Mouse (Mus musculus) forebrain, embryonic 10.5 days (tissue): ENCODE results near the gene Olfr1104. TPM values are rescaled to one million over a fixed set of nuclear protein-coding genes. Genes with fewer than 3 reads are reported as not detected.

Source experiments
- DNase-seq: peaks from one replicate; pipeline ENCODE4 v3.0.0-alpha.2; 2017; ENCODE audit warnings: low spot score; ENCODE audit errors: extremely low spot score
- H3K27ac ChIP-seq: fragments of 300-500 bp; sonication (generic); 2 replicates; pipeline ENCODE4 v1.5.1; 2016; ENCODE audit warnings: mild to moderate bottlenecking
- H3K27me3 ChIP-seq: fragments of 300-500 bp; sonication (generic); 2 replicates; pipeline ENCODE4 v1.6.1; 2016; ENCODE audit warnings: mild to moderate bottlenecking; ENCODE audit not compliant: poor library complexity, severe bottlenecking
- H3K36me3 ChIP-seq: fragments of 300-500 bp; sonication (generic); replicated peaks from 2 replicates; pipeline ENCODE4 v1.6.1; 2016; ENCODE audit warnings: mild to moderate bottlenecking, moderate library complexity
- H3K4me1 ChIP-seq: fragments of 300-500 bp; sonication (generic); 2 replicates; pipeline ENCODE4 v1.6.1; 2016
- H3K4me3 ChIP-seq: fragments of 300-500 bp; sonication (generic); 2 replicates; pipeline ENCODE4 v1.5.1; 2016; ENCODE audit warnings: mild to moderate bottlenecking, moderate library complexity
- H3K9me3 ChIP-seq: fragments of 300-500 bp; sonication (generic); 2 replicates; pipeline ENCODE4 v1.6.1; 2016; ENCODE audit warnings: mild to moderate bottlenecking, moderate library complexity
- WGBS: fragments of 180-500 bp; shearing (Covaris S2); methylation state at CpG from one replicate; pipeline ENCODE4 v1.1.7; 2016; 5-methylcytosine and 5-hydroxymethylcytosine counted together
- polyA plus RNA-seq: library from polyadenylated mRNA; unstranded; fragments of >200 nt; fragmentation: Nextera tagmentation; extraction: Ambion mirVana; gene quantifications from 2 replicates; pipeline ENCODE4 v1.2.1, GENCODE M21; 2016

Gene Olfr1104
- polyA plus RNA-seq, result not detected in 2 replicates

GRCm38 (mm10) chr2:87026980-87027379 lies at the start of gene Olfr1104:
TSS of gene Olfr1104 (minus strand) at chr2:87027080.
- Histone ChIP-seq H3K9me3 (no peaks in the 10 kb centered on the region), H3K4me1 (no peaks in the 10 kb centered on the region), H3K36me3 (no peaks in the 10 kb centered on the region), H3K27me3 (no peaks in the 10 kb centered on the region), H3K4me3 (no peak within 1 kb of the TSS), H3K27ac (no peak within 1 kb of the TSS)
- no peak for DNase-seq
- WGBS, result 89% methylated on average over 1 of the region's 1 CpGs

- no peak within 1 kb of the TSS for H3K27ac ChIP-seq
- WGBS, result 80% methylated on average over 1 of the region's 1 CpGs
- no peak within 1 kb of the TSS for H3K4me3 ChIP-seq
- no peaks in the 10 kb centered on the region for H3K4me1 ChIP-seq
- no peaks in the 10 kb centered on the region for H3K27me3 ChIP-seq
- no peaks in the 10 kb centered on the region for H3K36me3 ChIP-seq
- H3K9me3 ChIP-seq, result no peaks in the 10 kb centered on the region
- DNase-seq, result no peak
Observed at GRCm38 (mm10) chr2:87075717-87076116, 48.8 kb upstream of the Olfr1104 start, which contains the start of gene Olfr1107. TSS of gene Olfr1107 (minus strand) at chr2:87075817.

GRCm38 (mm10) chr2:87052173-87052572 lies 25.3 kb upstream of the Olfr1104 start, which contains the start of gene Olfr1106:
TSS of gene Olfr1106 (minus strand) at chr2:87052273.
- Histone ChIP-seq H3K4me3 (no peak within 1 kb of the TSS), H3K27me3 (no peaks in the 10 kb centered on the region), H3K9me3 (no peaks in the 10 kb centered on the region), H3K4me1 (no peaks in the 10 kb centered on the region), H3K27ac (no peak within 1 kb of the TSS), H3K36me3 (no peaks in the 10 kb centered on the region)
- DNase-seq, result no peak
- 84% methylated on average over 1 of the region's 1 CpGs for WGBS

GRCm38 (mm10) chr2:87036431-87036830 lies 9.6 kb upstream of the Olfr1104 start, which contains the start of gene Olfr1105:
TSS of gene Olfr1105 (minus strand) at chr2:87036531.
- Histone ChIP-seq H3K27ac (no peak within 1 kb of the TSS), H3K9me3 (no peaks in the 10 kb centered on the region), H3K27me3 (no peaks in the 10 kb centered on the region), H3K4me3 (no peak within 1 kb of the TSS), H3K4me1 (no peaks in the 10 kb centered on the region), H3K36me3 (no peaks in the 10 kb centered on the region)
- DNase-seq, result no peak

- H3K4me3 ChIP-seq, result no peak within 1 kb of the TSS
- no peaks in the 10 kb centered on the region for H3K4me1 ChIP-seq
- no peaks in the 10 kb centered on the region for H3K27me3 ChIP-seq
- no peaks in the 10 kb centered on the region for H3K36me3 ChIP-seq
- no peak for DNase-seq
- no peaks in the 10 kb centered on the region for H3K9me3 ChIP-seq
- H3K27ac ChIP-seq, result no peak within 1 kb of the TSS
Observed at GRCm38 (mm10) chr2:86998098-86998497, 28.8 kb downstream of the Olfr1104 start, which contains the start of gene Olfr1102. TSS of gene Olfr1102 (plus strand) at chr2:86998398.

GRCm38 (mm10) chr2:86991121-86991520 lies 35.8 kb downstream of the Olfr1104 start, which contains the start of gene Olfr1101:
TSS of gene Olfr1101 (minus strand) at chr2:86991221.
- Histone ChIP-seq H3K36me3 (no peaks in the 10 kb centered on the region), H3K27me3 (no peaks in the 10 kb centered on the region), H3K4me1 (no peaks in the 10 kb centered on the region), H3K27ac (no peak within 1 kb of the TSS), H3K4me3 (no peak within 1 kb of the TSS), H3K9me3 (no peaks in the 10 kb centered on the region)
- DNase-seq, result no peak
- WGBS, result 82% methylated on average over 3 of the region's 3 CpGs

- H3K4me1 ChIP-seq, result no peaks in the 10 kb centered on the region
- WGBS, result 83% methylated on average over 3 of the region's 3 CpGs
- no peak within 1 kb of the TSS for H3K4me3 ChIP-seq
- H3K36me3 ChIP-seq, result no peaks in the 10 kb centered on the region
- H3K27me3 ChIP-seq, result no peaks in the 10 kb centered on the region
- no peak for DNase-seq
- no peaks in the 10 kb centered on the region for H3K9me3 ChIP-seq
- H3K27ac ChIP-seq, result no peak within 1 kb of the TSS
Observed at GRCm38 (mm10) chr2:86979854-86980253, 47.0 kb downstream of the Olfr1104 start, which contains the start of gene Olfr1100. TSS of gene Olfr1100 (minus strand) at chr2:86979954.

Other genes with a start within 250 kb of the Olfr1104 start
- not detected in 2 replicates for gene Olfr1093, start 244.6 kb downstream of the Olfr1104 start, polyA plus RNA-seq
- not detected in 2 replicates for gene Olfr141, start 217.1 kb downstream of the Olfr1104 start, polyA plus RNA-seq
- gene Olfr1094, start 202.4 kb downstream of the Olfr1104 start, polyA plus RNA-seq, result not detected in 2 replicates
- gene Olfr1095, start 175.4 kb downstream of the Olfr1104 start, polyA plus RNA-seq, result not detected in 2 replicates
- gene Gm13723, start 152.3 kb downstream of the Olfr1104 start, polyA plus RNA-seq, result not detected in 2 replicates
- not detected in 2 replicates for gene Olfr1097, start 134.9 kb downstream of the Olfr1104 start, polyA plus RNA-seq
- not detected in 2 replicates for gene Olfr1098, start 102.5 kb downstream of the Olfr1104 start, polyA plus RNA-seq
- not detected in 2 replicates for gene Olfr1099, start 66.4 kb downstream of the Olfr1104 start, polyA plus RNA-seq
- gene Olfr1100, start 47.1 kb downstream of the Olfr1104 start, polyA plus RNA-seq, result not detected in 2 replicates
- gene Olfr1101, start 35.9 kb downstream of the Olfr1104 start, polyA plus RNA-seq, result not detected in 2 replicates
- gene Olfr1102, start 28.7 kb downstream of the Olfr1104 start, polyA plus RNA-seq, result not detected in 2 replicates
- gene Olfr1105, start 9.5 kb upstream of the Olfr1104 start, polyA plus RNA-seq, result not detected in 2 replicates
- not detected in 2 replicates for gene Olfr1106, start 25.2 kb upstream of the Olfr1104 start, polyA plus RNA-seq
- gene Olfr1107, start 48.7 kb upstream of the Olfr1104 start, polyA plus RNA-seq, result not detected in 2 replicates
- not detected in 2 replicates for gene Olfr1109, start 68.9 kb upstream of the Olfr1104 start, polyA plus RNA-seq
- not detected in 2 replicates for gene Olfr259, start 87.5 kb upstream of the Olfr1104 start, polyA plus RNA-seq
- gene Olfr1110, start 113.2 kb upstream of the Olfr1104 start, polyA plus RNA-seq, result not detected in 2 replicates
- gene Olfr1111, start 125.5 kb upstream of the Olfr1104 start, polyA plus RNA-seq, result not detected in 2 replicates
- gene Olfr1112, start 160.7 kb upstream of the Olfr1104 start, polyA plus RNA-seq, result not detected in 2 replicates
- gene Olfr1113, start 181.9 kb upstream of the Olfr1104 start, polyA plus RNA-seq, result not detected in 2 replicates
- gene Olfr1115, start 220.9 kb upstream of the Olfr1104 start, polyA plus RNA-seq, result not detected in 2 replicates
- not detected in 2 replicates for gene Olfr1116, start 240.5 kb upstream of the Olfr1104 start, polyA plus RNA-seq